Mouse (Mus musculus) thymus, adult 2 months (tissue): Measurements from ENCODE around the gene St8sia1.

Experiments used
- CTCF ChIP-seq: fragments of 200-500 bp; IDR thresholded peaks from 2 replicates; pipeline ENCODE4 v1.5.1; 2012; ENCODE audit warnings: mild to moderate bottlenecking, control low read depth, low read length, moderate library complexity, borderline replicate concordance; ENCODE audit not compliant: control insufficient read depth, poor library complexity, insufficient read depth; ENCODE audit errors: extremely low read depth
- POLR2A ChIP-seq: fragments of 200-500 bp; IDR thresholded peaks from 2 replicates; pipeline ENCODE4 v1.6.1; 2012; ENCODE audit warnings: mild to moderate bottlenecking, low read length, control low read depth, moderate library complexity; ENCODE audit not compliant: control insufficient read depth, poor library complexity, insufficient read depth; ENCODE audit errors: extremely low read depth

GRCm38 (mm10) chr6:142786106-142786505 is 178.1 kb downstream of the St8sia1 start:
- TF ChIP-seq POLR2A = no peak
- no peak for TF ChIP-seq CTCF
